Mouse (Mus musculus) gastrocnemius, adult 2 months (tissue): ENCODE measurements at regions not wholly inside any gene's neighbourhood (a gene's known extent, or its start where the extent isn't known, plus 50 kb on each side); places are given as distances from the start of the nearest gene placed in this dataset.

Experiments
- DNase-seq: peaks from one replicate; pipeline ENCODE4 v3.0.0; 2022
- H3K27ac ChIP-seq: fragments of 200-600 bp; 2 replicates; pipeline ENCODE4 v1.8.1; 2022; ENCODE audit warnings: mild to moderate bottlenecking
- H3K4me3 ChIP-seq: fragments of 200-600 bp; 2 replicates; pipeline ENCODE4 v1.8.1; 2022; ENCODE audit warnings: mild to moderate bottlenecking, moderate library complexity
- CTCF ChIP-seq: fragments of 200-600 bp; IDR thresholded peaks from 2 replicates; pipeline ENCODE4 v1.8.1; 2022; ENCODE audit warnings: antibody characterized with exemption, mild to moderate bottlenecking, moderate library complexity
- intact Hi-C: fragments of 180-260 bp; cut with DNase I; formaldehyde crosslinking; loops from one replicate; pipeline ENCODE4 v1.15.1; 2025

DNA sequence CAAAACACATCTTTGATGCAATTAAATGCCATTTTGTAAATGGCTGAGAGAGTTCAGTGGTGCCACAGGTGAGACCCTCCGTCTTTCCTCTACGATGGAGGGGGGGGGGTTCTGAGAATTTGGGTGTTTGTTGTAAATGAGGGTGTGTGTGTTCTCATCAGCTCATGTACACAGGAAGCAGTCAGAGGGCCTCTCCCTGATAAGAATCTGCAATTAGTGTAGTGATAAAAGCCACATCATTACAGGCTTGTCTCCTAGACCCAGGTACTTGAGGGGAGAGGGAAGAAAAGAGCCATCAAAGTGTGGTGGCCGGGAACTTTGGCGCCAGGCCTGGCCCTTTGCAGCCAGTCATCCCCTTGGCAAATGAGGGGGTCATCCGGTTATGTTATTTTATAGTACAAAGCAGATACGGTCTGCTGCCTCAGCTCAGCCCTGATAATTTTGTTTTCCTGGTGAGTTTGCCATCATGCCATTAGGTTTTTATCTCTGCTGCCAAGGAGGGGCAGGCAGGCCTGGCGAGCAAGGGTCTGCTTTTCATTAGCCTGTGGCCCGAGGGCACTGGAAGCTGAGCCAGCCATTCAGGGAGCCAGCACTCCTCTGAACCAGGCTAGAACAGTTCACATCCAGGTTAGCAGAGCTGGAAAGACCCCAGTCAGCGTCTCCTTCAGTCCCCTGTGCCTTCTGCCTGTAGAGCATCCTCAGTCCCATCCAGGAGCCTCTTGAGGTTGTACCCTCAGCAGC lies 59.7 kb downstream of the H2al1j start:
- H3K27ac ChIP-seq: no peak overlapping the region
- intact Hi-C loops: no loop called here
- no peak for TF ChIP-seq CTCF
- no peak overlapping the region for H3K4me3 ChIP-seq
- no peak for DNase-seq

GRCm38 (mm10) chrX:11388860-11389259 lies 61.2 kb downstream of the H2al1j start:
- H3K4me3 ChIP-seq: no peak overlapping the region
- intact Hi-C loops: no loop called here
- no peak overlapping the region for H3K27ac ChIP-seq
- no peak for DNase-seq
- TF ChIP-seq CTCF: no peak

- no peak for TF ChIP-seq CTCF
- no peak for DNase-seq
- intact Hi-C loops: no loop called here
- no peak overlapping the region for H3K27ac ChIP-seq
- no peak overlapping the region for H3K4me3 ChIP-seq
Observed at GRCm38 (mm10) chrX:11400406-11400805, 72.8 kb downstream of the H2al1j start.

- intact Hi-C loops: no loop called here
- Histone ChIP-seq H3K4me3 (no peak overlapping the region), H3K27ac (no peak overlapping the region)
- TF ChIP-seq CTCF: peak; percentile 33
- no peak for DNase-seq
Observed at GRCm38 (mm10) chrX:11404369-11404768, 76.7 kb downstream of the H2al1j start.

- H3K4me3 ChIP-seq: no peak overlapping the region
- intact Hi-C loops: no loop called here
- TF ChIP-seq CTCF: no peak
- no peak for DNase-seq
- H3K27ac ChIP-seq: no peak overlapping the region
Observed at GRCm38 (mm10) chrX:11412316-11412826, 84.7 kb downstream of the H2al1j start.

DNA sequence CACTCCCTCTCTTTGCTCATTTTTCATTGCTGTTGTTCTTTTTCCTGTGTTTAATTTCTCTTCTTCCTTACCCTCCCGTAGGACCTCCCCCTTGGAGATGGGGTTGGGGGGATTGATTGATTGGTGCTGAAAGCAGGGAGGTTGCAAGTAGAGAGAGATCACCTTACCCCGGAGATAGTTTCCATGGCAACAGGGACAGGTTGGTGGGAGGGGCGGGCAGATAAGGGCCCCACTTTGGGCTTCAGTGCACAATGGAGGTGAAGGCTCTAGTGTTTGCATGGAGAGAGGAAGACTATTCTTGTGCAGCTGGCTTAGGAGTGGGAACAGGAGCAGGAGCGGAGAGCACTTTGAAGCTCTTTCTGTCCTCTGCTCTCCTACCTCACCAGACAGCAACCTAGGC lies 88.0 kb downstream of the H2al1j start:
- no peak for DNase-seq
- no peak overlapping the region for H3K4me3 ChIP-seq
- TF ChIP-seq CTCF: no peak
- no peak overlapping the region for H3K27ac ChIP-seq
- intact Hi-C loops: no loop called here

DNA sequence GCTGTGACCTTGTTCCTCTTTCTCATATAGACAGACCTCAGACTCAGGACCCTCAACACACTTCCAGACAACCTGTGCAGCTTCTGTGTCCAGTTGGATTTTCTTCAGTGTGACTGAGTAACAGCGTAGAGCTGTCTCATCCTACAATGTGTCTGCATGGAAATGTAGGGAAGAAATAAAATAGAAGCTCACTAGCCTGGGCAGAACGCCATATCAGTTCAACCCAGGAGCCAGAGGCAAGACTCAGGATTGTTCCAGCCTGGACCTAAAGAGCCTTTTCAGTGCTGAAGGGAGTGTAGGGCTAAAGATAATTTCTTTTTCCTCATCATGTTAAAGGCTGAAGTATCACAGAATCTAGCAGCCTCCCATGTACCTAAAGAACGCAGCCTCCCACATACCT lies 88.9 kb downstream of the H2al1j start:
- intact Hi-C loops: no loop called here
- H3K27ac ChIP-seq: no peak overlapping the region
- TF ChIP-seq CTCF: no peak
- no peak overlapping the region for H3K4me3 ChIP-seq
- DNase-seq: no peak

DNA sequence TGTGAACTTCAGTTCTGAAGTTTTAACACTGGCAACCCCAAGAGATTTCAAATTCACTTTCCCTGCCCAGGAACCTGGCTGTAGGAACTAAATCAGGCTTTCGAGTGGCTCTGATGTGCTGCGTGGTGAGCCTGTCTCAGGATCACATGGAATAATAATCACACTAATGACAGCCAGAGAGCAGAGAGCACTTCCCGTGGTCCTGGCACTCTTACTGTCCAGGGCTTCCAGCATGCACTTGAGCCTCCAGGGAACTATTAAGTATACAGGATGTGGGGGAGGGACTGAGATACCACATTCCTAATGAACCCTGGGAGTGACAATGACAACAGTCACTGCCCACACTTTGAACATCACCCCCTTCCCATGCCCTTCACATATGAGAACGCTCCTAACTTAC lies 90.2 kb downstream of the H2al1j start:
- peak overlapping the region; percentile 41 for H3K4me3 ChIP-seq
- peak; percentile 35 for DNase-seq
- intact Hi-C loops: no loop called here
- H3K27ac ChIP-seq: peak overlapping the region; percentile 70
- TF ChIP-seq CTCF: no peak

DNA sequence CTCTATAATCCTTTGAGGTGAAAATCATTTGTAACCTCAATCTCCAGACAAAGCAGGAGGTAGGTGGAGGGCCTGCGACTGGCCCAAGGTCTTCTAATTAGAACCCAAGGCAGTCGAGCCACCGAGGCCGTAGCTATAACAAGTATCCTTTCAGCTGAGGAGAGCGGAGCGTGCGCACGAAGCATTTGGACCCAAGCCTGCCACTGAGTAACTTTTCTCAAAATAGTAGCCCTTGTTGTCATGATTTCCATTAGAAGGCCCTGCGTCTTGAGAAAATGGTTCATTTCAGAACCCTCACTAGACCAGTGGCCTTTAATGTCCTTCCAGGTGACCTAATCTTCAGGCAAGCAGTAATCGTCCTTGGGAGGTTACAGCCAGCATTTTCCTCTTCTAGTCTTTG lies 90.6 kb downstream of the H2al1j start:
- no peak for TF ChIP-seq CTCF
- peak; percentile 57 for DNase-seq
- Histone ChIP-seq H3K4me3 (peak overlapping the region; percentile 41), H3K27ac (peak overlapping the region; percentile 70)
- intact Hi-C loops: no loop called here

GRCm38 (mm10) chrX:11419162-11419631 lies 91.6 kb downstream of the H2al1j start:
- TF ChIP-seq CTCF: no peak

GRCm38 (mm10) chrX:11432403-11433004 lies 104.9 kb downstream of the H2al1j start:
- no peak for DNase-seq
- H3K4me3 ChIP-seq: no peak overlapping the region
- H3K27ac ChIP-seq: no peak overlapping the region
- intact Hi-C loops: no loop called here
- TF ChIP-seq CTCF: no peak

More at GRCm38 (mm10) chrX:11419162-11419631, 91.6 kb downstream of the H2al1j start:
- intact Hi-C loops: no loop called here
- Histone ChIP-seq H3K27ac (no peak overlapping the region), H3K4me3 (no peak overlapping the region)
- no peak for DNase-seq

- H3K27ac ChIP-seq: no peak overlapping the region
- no peak for TF ChIP-seq CTCF
- intact Hi-C loops: no loop called here
Observed at GRCm38 (mm10) chrX:11435338-11435737, 107.7 kb downstream of the H2al1j start.

DNA sequence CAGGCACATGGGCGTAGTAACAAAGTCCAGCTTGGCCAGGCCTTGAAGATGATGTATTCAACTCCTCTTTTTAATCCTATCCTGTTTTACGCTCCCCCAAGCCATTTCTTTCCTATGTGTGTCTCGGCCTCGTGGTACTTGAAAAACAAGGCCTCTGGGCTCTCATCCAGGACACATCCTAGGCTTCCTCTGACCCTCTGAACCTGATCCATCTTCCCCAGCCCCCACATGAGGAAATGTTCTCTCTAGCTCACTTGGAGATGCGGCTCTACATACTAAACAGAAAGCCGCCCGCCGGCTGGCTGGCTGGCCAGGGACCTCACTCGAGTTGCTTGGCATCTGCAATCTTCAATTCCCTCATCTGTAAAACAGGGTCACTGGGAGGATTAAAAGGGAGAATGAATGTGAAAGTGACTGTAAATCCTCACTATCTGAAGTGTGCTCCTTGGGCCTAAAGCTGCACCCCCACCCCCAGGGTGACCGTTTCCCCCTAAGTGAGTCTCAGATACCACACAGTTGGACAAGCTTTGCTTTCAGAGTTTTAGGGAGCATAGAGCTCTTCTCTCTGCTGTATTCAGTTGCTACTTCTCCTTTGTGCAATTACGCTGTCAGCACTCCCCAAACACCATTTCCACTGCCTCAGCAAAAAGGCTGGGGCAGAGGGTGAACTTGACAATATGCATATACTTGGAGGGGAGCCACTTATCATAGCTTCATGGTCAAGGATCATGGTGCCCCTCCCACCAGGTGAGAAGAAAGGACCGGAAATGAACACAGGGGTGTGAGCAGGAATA lies 109.7 kb downstream of the H2al1j start:
- intact Hi-C loops: no loop called here
- Histone ChIP-seq H3K4me3 (no peak overlapping the region), H3K27ac (peak overlapping the region; percentile 46; the same call in 1 of the 2 replicates)
- TF ChIP-seq CTCF: no peak
- DNase-seq: peak; percentile 26

More at GRCm38 (mm10) chrX:11435338-11435737, 107.7 kb downstream of the H2al1j start:
- no peak for DNase-seq
- no peak overlapping the region for H3K4me3 ChIP-seq
